Mouse (Mus musculus) liver, embryonic 11.5 days (tissue): ENCODE measurements at regions not wholly inside any gene's neighbourhood (a gene's known extent, or its start where the extent isn't known, plus 50 kb on each side); places are given as distances from the start of the nearest gene placed in this dataset.

Source experiments
- ATAC-seq: fragments of 200-750 bp; cut with Nextera tagmentation; replicated peaks from 2 replicates; pipeline ENCODE4 v1.8.0; 2017; ENCODE audit warnings: moderate number of reproducible peaks, mild to moderate bottlenecking, moderate TSS enrichment, moderate library complexity; ENCODE audit not compliant: low FRiP score
- DNase-seq: peaks from one replicate; pipeline ENCODE4 v3.0.0-alpha.2; 2017; ENCODE audit warnings: low spot score
- H3K27ac ChIP-seq: fragments of 300-500 bp; sonication (generic); 2 replicates; pipeline ENCODE4 v1.5.1; 2014; ENCODE audit warnings: mild to moderate bottlenecking, low read depth, low read length, control low read depth
- H3K27me3 ChIP-seq: fragments of 300-500 bp; sonication (generic); replicated peaks from 2 replicates; pipeline ENCODE4 v1.6.1; 2014; ENCODE audit warnings: low read length, mixed read lengths; ENCODE audit not compliant: control insufficient read depth, insufficient read depth
- H3K36me3 ChIP-seq: fragments of 300-500 bp; sonication (generic); 2 replicates; pipeline ENCODE4 v1.6.1; 2014; ENCODE audit warnings: mild to moderate bottlenecking, low read length, moderate library complexity, mixed read lengths; ENCODE audit not compliant: control insufficient read depth, insufficient read depth
- H3K4me1 ChIP-seq: fragments of 300-500 bp; sonication (generic); replicated peaks from 2 replicates; pipeline ENCODE4 v1.6.1; 2014; ENCODE audit warnings: low read length, mixed read lengths; ENCODE audit not compliant: control insufficient read depth, insufficient read depth
- H3K4me2 ChIP-seq: fragments of 300-500 bp; sonication (generic); 2 replicates; pipeline ENCODE4 v1.6.1; 2014; ENCODE audit warnings: mild to moderate bottlenecking, control low read depth, moderate library complexity
- H3K4me3 ChIP-seq: fragments of 300-500 bp; sonication (generic); 2 replicates; pipeline ENCODE4 v1.5.1; 2014; ENCODE audit warnings: low read depth, low read length, control low read depth
- H3K9ac ChIP-seq: fragments of 300-500 bp; sonication (generic); 2 replicates; pipeline ENCODE4 v1.6.1; 2014; ENCODE audit warnings: low read depth, low read length, control low read depth
- H3K9me3 ChIP-seq: fragments of 300-500 bp; sonication (generic); 2 replicates; pipeline ENCODE4 v1.6.1; 2016; ENCODE audit warnings: low read length, inconsistent platforms, mixed read lengths; ENCODE audit not compliant: control insufficient read depth
- WGBS: fragments of 180-500 bp; shearing (Covaris S2); extraction: QIAGEN DNeasy Blood & Tissue Kit; methylation state at CpG from one replicate; pipeline ENCODE4 v1.1.7; 2014; 5-methylcytosine and 5-hydroxymethylcytosine counted together

DNA sequence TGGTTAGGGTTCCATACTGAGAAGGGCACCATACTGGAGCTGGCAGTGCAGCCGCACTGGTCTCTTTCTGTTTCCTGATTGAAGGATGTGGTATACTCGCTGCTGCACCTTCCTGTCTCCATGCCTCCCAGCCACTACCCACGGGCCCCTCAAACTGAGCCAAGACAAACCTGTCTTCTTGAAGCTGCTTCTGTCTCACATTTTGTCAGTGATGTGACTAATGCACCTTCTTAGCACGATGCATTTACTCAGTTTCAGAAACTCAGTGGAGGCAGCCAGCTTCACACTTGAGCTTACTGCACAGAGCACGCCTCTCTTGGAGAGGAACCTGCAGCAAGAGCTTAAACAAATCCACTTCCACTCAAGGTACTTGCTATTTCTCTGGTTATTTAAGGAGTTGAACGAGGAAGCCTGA is 293.6 kb downstream of the Spry2 start:
- DNase-seq (no peak), ATAC-seq (no peak)
- Histone ChIP-seq H3K4me3 (no peak overlapping the region), H3K9ac (no peak overlapping the region), H3K36me3 (no peaks in the 10 kb centered on the region), H3K9me3 (no peaks in the 10 kb centered on the region; the same call in 1 of the 2 replicates), H3K4me1 (no peaks in the 10 kb centered on the region), H3K27ac (no peak overlapping the region), H3K27me3 (no peaks in the 10 kb centered on the region), H3K4me2 (no peak overlapping the region)
- WGBS, result 53% methylated on average over 6 of the region's 6 CpGs

GRCm38 (mm10) chr14:105599550-105600453 is 296.8 kb downstream of the Spry2 start:
- Histone ChIP-seq H3K4me1 (no peaks in the 10 kb centered on the region), H3K4me3 (no peak overlapping the region), H3K36me3 (no peaks in the 10 kb centered on the region), H3K9me3 (no peaks in the 10 kb centered on the region; the same call in 1 of the 2 replicates), H3K9ac (no peak overlapping the region), H3K27me3 (no peaks in the 10 kb centered on the region), H3K4me2 (no peak overlapping the region), H3K27ac (no peak overlapping the region)
- DNase-seq, result no peak
- ATAC-seq, result no peak
- 91% methylated on average over 24 of the region's 24 CpGs for WGBS

GRCm38 (mm10) chr14:105589751-105590150 is 306.9 kb downstream of the Spry2 start:
- H3K4me2 ChIP-seq, result no peak overlapping the region
- 85% methylated on average over 7 of the region's 7 CpGs for WGBS
- ATAC-seq, result no peak
- H3K27ac ChIP-seq, result no peak overlapping the region
- H3K9me3 ChIP-seq, result no peaks in the 10 kb centered on the region
- DNase-seq, result no peak
- H3K4me3 ChIP-seq, result no peak overlapping the region
- no peaks in the 10 kb centered on the region for H3K27me3 ChIP-seq
- H3K36me3 ChIP-seq, result no peaks in the 10 kb centered on the region
- no peak overlapping the region for H3K9ac ChIP-seq
- H3K4me1 ChIP-seq, result no peaks in the 10 kb centered on the region

DNA sequence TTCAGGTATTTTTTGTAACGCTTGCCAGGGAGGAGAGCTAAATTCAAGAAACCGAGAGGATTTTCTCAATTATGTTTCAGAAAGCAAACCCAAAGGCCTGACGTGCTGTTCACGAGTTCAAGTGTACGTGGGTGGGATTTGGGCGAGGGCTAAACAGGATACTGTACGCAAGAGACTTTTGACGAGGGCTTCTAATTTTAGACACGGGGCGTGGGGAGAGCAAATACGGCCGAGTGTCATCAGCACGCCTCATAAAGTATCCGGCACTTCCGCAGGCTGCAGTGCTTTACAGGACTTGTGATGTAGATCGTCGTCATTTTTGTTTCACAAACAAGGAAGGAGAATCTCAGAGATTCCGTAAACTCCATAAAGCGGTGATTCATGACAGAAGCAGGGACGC is 307.4 kb downstream of the Spry2 start:
- Histone ChIP-seq H3K27me3 (no peaks in the 10 kb centered on the region), H3K4me2 (no peak overlapping the region), H3K9me3 (no peaks in the 10 kb centered on the region), H3K4me1 (no peaks in the 10 kb centered on the region), H3K9ac (no peak overlapping the region), H3K36me3 (no peaks in the 10 kb centered on the region), H3K4me3 (no peak overlapping the region), H3K27ac (no peak overlapping the region)
- ATAC-seq (no peak), DNase-seq (no peak)
- 85% methylated on average over 20 of the region's 20 CpGs for WGBS

DNA sequence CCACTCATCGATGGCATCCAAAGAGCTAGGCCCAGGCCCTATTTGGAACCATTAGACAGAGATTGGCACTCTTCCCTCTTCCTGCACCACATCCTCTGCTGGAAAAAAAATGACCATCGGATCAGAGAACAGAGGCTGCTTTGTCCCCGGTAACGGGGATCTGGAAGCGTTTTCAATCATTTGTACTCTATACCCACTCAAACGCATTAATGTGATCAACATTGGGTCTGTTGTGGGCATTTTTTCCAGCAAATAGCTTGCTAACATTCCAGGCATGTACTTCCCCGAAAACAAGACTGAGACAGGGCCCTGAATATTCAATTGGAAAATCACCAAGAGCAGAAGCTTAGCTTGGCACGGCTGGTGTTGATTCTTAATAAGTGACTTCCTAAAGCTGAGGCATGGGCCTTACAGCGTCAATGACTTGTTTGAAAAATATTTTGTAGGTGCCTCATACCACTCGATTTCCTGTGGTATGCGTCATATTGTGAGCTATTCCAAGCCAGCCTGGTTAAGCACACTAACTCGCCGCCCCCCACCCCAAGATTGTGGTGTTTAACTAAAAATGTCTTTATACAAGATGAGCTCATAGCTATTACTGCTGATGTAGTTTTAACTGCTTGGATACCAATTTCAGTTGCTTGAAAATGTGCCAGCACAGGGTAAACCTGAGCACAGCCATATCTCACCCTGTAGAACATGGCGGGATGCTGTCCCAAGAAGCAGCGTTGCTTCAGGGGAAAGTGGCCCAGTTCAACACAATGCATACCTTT is 308.0 kb downstream of the Spry2 start:
- DNase-seq (no peak), ATAC-seq (no peak)
- 91% methylated on average over 15 of the region's 15 CpGs for WGBS
- H3K9me3 ChIP-seq, result no peaks in the 10 kb centered on the region
- no peaks in the 10 kb centered on the region for H3K4me1 ChIP-seq
- no peaks in the 10 kb centered on the region for H3K27me3 ChIP-seq
- no peak overlapping the region for H3K9ac ChIP-seq
- no peaks in the 10 kb centered on the region for H3K36me3 ChIP-seq
- H3K4me3 ChIP-seq, result no peak overlapping the region
- no peak overlapping the region for H3K4me2 ChIP-seq
- no peak overlapping the region for H3K27ac ChIP-seq

- 92% methylated on average over 8 of the region's 8 CpGs for WGBS
- no peak for ATAC-seq
- Histone ChIP-seq H3K9ac (no peak overlapping the region), H3K27me3 (no peaks in the 10 kb centered on the region), H3K27ac (no peak overlapping the region), H3K4me3 (no peak overlapping the region), H3K36me3 (no peaks in the 10 kb centered on the region), H3K4me2 (no peak overlapping the region), H3K9me3 (no peaks in the 10 kb centered on the region), H3K4me1 (no peaks in the 10 kb centered on the region)
- DNase-seq, result no peak
Observed at GRCm38 (mm10) chr14:105588029-105588390, 308.6 kb downstream of the Spry2 start.

DNA sequence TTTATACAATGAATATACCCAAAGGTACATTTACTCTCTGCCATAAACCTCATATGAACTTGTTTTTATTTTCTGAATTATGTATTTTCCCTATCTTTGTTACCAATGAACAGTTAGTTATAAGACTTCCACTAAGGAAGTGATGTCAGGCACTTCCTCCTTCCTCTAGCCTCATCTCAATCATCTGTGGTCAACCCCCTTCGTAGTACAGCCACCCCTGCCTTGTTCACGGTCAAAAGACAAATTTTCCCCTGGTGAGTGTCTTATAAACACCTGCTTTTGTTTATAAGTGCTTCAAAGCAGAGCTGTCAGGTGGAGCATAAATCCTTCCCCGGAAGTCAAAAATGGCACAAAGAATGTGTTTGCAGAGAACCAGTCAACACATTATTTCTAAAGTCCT is 312.0 kb downstream of the Spry2 start:
- WGBS, result 46% methylated on average over 3 of the region's 3 CpGs
- Histone ChIP-seq H3K36me3 (no peaks in the 10 kb centered on the region), H3K9ac (no peak overlapping the region), H3K9me3 (no peaks in the 10 kb centered on the region), H3K4me3 (no peak overlapping the region), H3K4me2 (no peak overlapping the region), H3K27me3 (no peaks in the 10 kb centered on the region), H3K27ac (no peak overlapping the region), H3K4me1 (no peaks in the 10 kb centered on the region)
- ATAC-seq (no peak), DNase-seq (no peak)

GRCm38 (mm10) chr14:105583497-105583896 is 313.1 kb downstream of the Spry2 start:
- Histone ChIP-seq H3K4me1 (no peaks in the 10 kb centered on the region), H3K9ac (no peak overlapping the region), H3K36me3 (no peaks in the 10 kb centered on the region), H3K4me2 (no peak overlapping the region), H3K27ac (no peak overlapping the region), H3K9me3 (no peaks in the 10 kb centered on the region), H3K27me3 (no peaks in the 10 kb centered on the region), H3K4me3 (no peak overlapping the region)
- 83% methylated on average over 2 of the region's 2 CpGs for WGBS
- ATAC-seq, result no peak
- DNase-seq, result no peak
